Comparison of ENCODE assay signal across 23 mouse cellular contexts in genomic region chr5:131013816-131014215, GRCm38 (mm10).
"Had no signal": no experiment of that assay in that cellular context is flagged by ENCODE, and none has a peak within 500 bp of the region (broad histone marks: within the 10 kb centered on the region; RNA-seq: fewer than 3 reads in every experiment).

No protein-coding gene starts in this region.

- H3K4me3 ChIP-seq: heart, embryonic 10.5 days; heart, embryonic 12.5 days; kidney, embryonic 15.5 days; limb, embryonic 13.5 days; limb, embryonic 15.5 days; liver, embryonic 12.5 days had no signal

- H3K4me2 ChIP-seq: heart, embryonic 12.5 days; hindbrain, embryonic 14.5 days; kidney, embryonic 15.5 days; limb, embryonic 13.5 days; limb, embryonic 15.5 days; liver, embryonic 12.5 days had no signal

- DNase-seq: forebrain, postnatal 0 days; gastrocnemius, postnatal 14 days; gastrocnemius, postnatal 36 days; heart, adult 18-20 months; heart, postnatal 10 days; kidney, adult 11 months; kidney, adult 2 months; kidney, adult 9 months; kidney, postnatal 14 days; kidney, postnatal 36 days; layer of hippocampus, adult 9-11 months; layer of hippocampus, postnatal 36 days; left cerebral cortex, postnatal 4 days had no signal

- ATAC-seq: forebrain, postnatal 0 days; hindbrain, embryonic 16.5 days; intestine, embryonic 16.5 days; liver, embryonic 12.5 days had no signal

- H3K27me3 ChIP-seq: heart, embryonic 12.5 days; kidney, embryonic 15.5 days; limb, embryonic 13.5 days; limb, embryonic 15.5 days; liver, embryonic 12.5 days had no signal

- H3K9ac ChIP-seq: forebrain, postnatal 0 days; heart, embryonic 12.5 days; hindbrain, embryonic 14.5 days; kidney, embryonic 15.5 days; limb, embryonic 13.5 days; limb, embryonic 15.5 days; liver, embryonic 12.5 days had no signal

- H3K4me1 ChIP-seq: heart, embryonic 10.5 days; heart, embryonic 12.5 days; kidney, embryonic 15.5 days; limb, embryonic 13.5 days; limb, embryonic 15.5 days; liver, embryonic 12.5 days had no signal

- H3K36me3 ChIP-seq: heart, embryonic 10.5 days; heart, embryonic 12.5 days; kidney, embryonic 15.5 days; limb, embryonic 13.5 days; limb, embryonic 15.5 days; liver, embryonic 12.5 days had no signal

- H3K9me3 ChIP-seq: heart, embryonic 10.5 days; heart, embryonic 12.5 days; kidney, embryonic 15.5 days; limb, embryonic 13.5 days; limb, embryonic 15.5 days had no signal

- H3K27ac ChIP-seq: heart, embryonic 10.5 days; kidney, embryonic 15.5 days; kidney, postnatal 0 days; limb, embryonic 13.5 days; limb, embryonic 15.5 days; liver, embryonic 12.5 days had no signal
